Mouse (Mus musculus) neutrophil, adult 5-6 weeks (primary cell): ENCODE data around the gene Lifr. TPM values are rescaled to one million over a fixed set of nuclear protein-coding genes. Genes with fewer than 3 reads are reported as not detected.

Experiments used
- ATAC-seq: fragments of 151-379, 151-347 bp; 2 replicates; pipeline ENCODE4 v1.8.0; 2017; ENCODE audit warnings: mild to moderate bottlenecking, moderate TSS enrichment; ENCODE audit not compliant: insufficient number of reproducible peaks, poor library complexity, low FRiP score, severe bottlenecking; ENCODE audit errors: extremely low read depth
- total RNA-seq: library from RNA; stranded (forward); fragments of 200-1000 nt; gene quantifications from 2 replicates; pipeline ENCODE4 v1.2.3, GENCODE M21; 2017

Gene Lifr
- total RNA-seq, 1 experiment from 2014 or later, result 6.3 TPM

GRCm38 (mm10) chr15:7118849-7119248, 28.4 kb downstream of the Lifr start:
- ATAC-seq, result no peak

GRCm38 (mm10) chr15:7119930-7120512, 29.6 kb downstream of the Lifr start:
- no peak for ATAC-seq

GRCm38 (mm10) chr15:7123781-7124450, 33.5 kb downstream of the Lifr start:
- ATAC-seq, result no peak

GRCm38 (mm10) chr15:7126171-7126570, 35.8 kb downstream of the Lifr start:
- no peak for ATAC-seq

GRCm38 (mm10) chr15:7128627-7129126, 38.3 kb downstream of the Lifr start:
- ATAC-seq, result no peak

- no peak for ATAC-seq
Measured at GRCm38 (mm10) chr15:7129127-7129943, 38.9 kb downstream of the Lifr start.

- no peak for ATAC-seq
Measured at GRCm38 (mm10) chr15:7129944-7130287, 39.5 kb downstream of the Lifr start.

- no peak for ATAC-seq
Measured at GRCm38 (mm10) chr15:7130691-7131225, 40.3 kb downstream of the Lifr start.

- ATAC-seq, result peak; percentile 72
Measured at GRCm38 (mm10) chr15:7132741-7133140, 42.3 kb downstream of the Lifr start.

- ATAC-seq, result peak; percentile 27; the same call in 1 of the 2 replicates
Measured at GRCm38 (mm10) chr15:7134454-7135052, 44.1 kb downstream of the Lifr start.

- ATAC-seq, result no peak
Measured at GRCm38 (mm10) chr15:7135982-7136562, 45.7 kb downstream of the Lifr start.

- ATAC-seq, result no peak
Measured at GRCm38 (mm10) chr15:7136912-7137311, 46.5 kb downstream of the Lifr start.

- ATAC-seq, result no peak
Measured at GRCm38 (mm10) chr15:7137607-7138006, 47.2 kb downstream of the Lifr start.

GRCm38 (mm10) chr15:7138471-7138870, 48.1 kb downstream of the Lifr start:
- ATAC-seq, result no peak

GRCm38 (mm10) chr15:7140322-7140721, 49.9 kb downstream of the Lifr start:
- no peak for ATAC-seq

- no peak for ATAC-seq
Measured at GRCm38 (mm10) chr15:7141246-7141645, 50.8 kb downstream of the Lifr start.

- ATAC-seq, result no peak
Measured at GRCm38 (mm10) chr15:7143689-7144170, 53.3 kb downstream of the Lifr start.

GRCm38 (mm10) chr15:7144542-7144941, 54.1 kb downstream of the Lifr start:
- ATAC-seq, result no peak

GRCm38 (mm10) chr15:7144942-7145341, 54.5 kb downstream of the Lifr start:
- ATAC-seq, result no peak
